Mouse (Mus musculus) heart, adult 2 months (tissue): ENCODE measurements at regions not wholly inside any gene's neighbourhood (a gene's known extent, or its start where the extent isn't known, plus 50 kb on each side); places are given as distances from the start of the nearest gene placed in this dataset.

Source experiments
- DNase-seq, 2 experiments: peaks; one replicate each; pipeline ENCODE4 v3.0.0; 2021
- H3K27ac ChIP-seq: fragments of 200-600 bp; 2 replicates; pipeline ENCODE4 v1.8.1; 2022
- H3K27me3 ChIP-seq: fragments of 200-500 bp; 2 replicates; pipeline ENCODE4 v1.6.1; 2012; ENCODE audit warnings: mild to moderate bottlenecking, low read length, inconsistent platforms, mixed read lengths; ENCODE audit not compliant: control insufficient read depth, insufficient read depth
- H3K36me3 ChIP-seq: fragments of 200-500 bp; 2 replicates; pipeline ENCODE4 v1.6.1; 2012; ENCODE audit warnings: low read length, inconsistent platforms; ENCODE audit not compliant: control insufficient read depth, insufficient read depth
- H3K4me1 ChIP-seq: fragments of 200-500 bp; 2 replicates; pipeline ENCODE4 v1.6.1; 2011; ENCODE audit warnings: low read length; ENCODE audit not compliant: control insufficient read depth, insufficient read depth
- H3K4me3 ChIP-seq: fragments of 200-600 bp; 2 replicates; pipeline ENCODE4 v1.8.1; 2022
- H3K79me2 ChIP-seq: fragments of 200-500 bp; replicated peaks from 2 replicates; pipeline ENCODE4 v1.6.1; 2012; ENCODE audit warnings: mild to moderate bottlenecking, inconsistent platforms, low read length, moderate library complexity, mixed read lengths; ENCODE audit not compliant: control insufficient read depth, insufficient read depth
- H3K9ac ChIP-seq: fragments of 200-500 bp; 2 replicates; pipeline ENCODE4 v1.6.1; 2012; ENCODE audit warnings: low read depth, mild to moderate bottlenecking, control low read depth, inconsistent platforms, low read length, mixed read lengths
- CTCF ChIP-seq: fragments of 200-600 bp; IDR thresholded peaks from 2 replicates; pipeline ENCODE4 v1.8.1; 2022; ENCODE audit warnings: antibody characterized with exemption, mild to moderate bottlenecking, moderate library complexity
- EP300 ChIP-seq: fragments of 200-500 bp; IDR thresholded peaks from 2 replicates; pipeline ENCODE4 v1.6.1; 2011; ENCODE audit warnings: low read depth, low read length, control low read depth; ENCODE audit not compliant: insufficient read depth
- POLR2A ChIP-seq: fragments of 200-500 bp; IDR thresholded peaks from 2 replicates; pipeline ENCODE4 v1.6.1; 2011; ENCODE audit warnings: mild to moderate bottlenecking, low read depth, low read length, control low read depth; ENCODE audit not compliant: insufficient read depth
- WGBS: fragments of 180-500 bp; shearing (Covaris S2); methylation state at CpG from one replicate; pipeline ENCODE4 v1.1.7; 2018; 5-methylcytosine and 5-hydroxymethylcytosine counted together
- intact Hi-C: fragments of 180-260 bp; cut with DNase I; formaldehyde crosslinking; loops from one replicate; pipeline ENCODE4 v1.15.1; 2025

DNA sequence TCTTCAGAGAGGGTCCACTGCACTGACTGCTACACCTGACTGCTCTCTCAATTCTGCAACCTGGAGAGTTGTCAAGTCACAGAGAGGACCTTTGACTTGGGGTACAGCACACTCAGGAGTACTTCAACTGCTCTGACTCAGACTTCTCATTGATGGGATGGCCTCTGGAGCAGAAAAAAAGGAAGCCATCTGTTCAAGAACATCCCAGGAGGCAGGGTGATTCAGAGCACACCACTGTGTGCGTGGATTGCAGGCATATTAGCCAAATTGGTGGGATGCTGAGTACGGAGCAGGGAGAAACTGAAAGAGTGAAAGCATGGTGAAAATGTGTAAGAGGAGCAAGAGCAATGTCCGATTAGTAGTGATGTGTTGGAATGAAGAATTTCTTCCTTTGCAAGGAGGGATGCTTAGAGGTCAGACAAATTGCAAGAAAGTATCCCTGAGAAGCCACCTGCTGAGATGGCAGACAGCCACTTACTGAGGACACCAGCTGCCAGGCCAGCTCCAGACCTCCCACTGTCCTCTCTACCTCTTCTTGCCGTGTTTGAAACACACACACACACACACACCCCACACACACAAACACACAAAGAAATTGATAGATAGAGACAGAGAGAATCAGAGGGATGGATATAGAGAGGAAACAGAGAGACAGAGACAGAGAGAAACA is 119.2 kb upstream of the Slco3a1 start:
- no peak for DNase-seq
- H3K4me1 ChIP-seq, result no peaks in the 10 kb centered on the region
- intact Hi-C loops, result no loop called here
- TF ChIP-seq EP300 (no peak), CTCF (no peak), POLR2A (no peak)
- H3K9ac ChIP-seq, result no peak overlapping the region
- H3K36me3 ChIP-seq, result no peaks in the 10 kb centered on the region
- H3K27me3 ChIP-seq, result no peaks in the 10 kb centered on the region; the same call in 1 of the 2 replicates
- no peak overlapping the region for H3K4me3 ChIP-seq
- H3K79me2 ChIP-seq, result no peaks in the 10 kb centered on the region
- WGBS, result 72% methylated on average over 4 of the region's 4 CpGs
- H3K27ac ChIP-seq, result no peak overlapping the region

DNA sequence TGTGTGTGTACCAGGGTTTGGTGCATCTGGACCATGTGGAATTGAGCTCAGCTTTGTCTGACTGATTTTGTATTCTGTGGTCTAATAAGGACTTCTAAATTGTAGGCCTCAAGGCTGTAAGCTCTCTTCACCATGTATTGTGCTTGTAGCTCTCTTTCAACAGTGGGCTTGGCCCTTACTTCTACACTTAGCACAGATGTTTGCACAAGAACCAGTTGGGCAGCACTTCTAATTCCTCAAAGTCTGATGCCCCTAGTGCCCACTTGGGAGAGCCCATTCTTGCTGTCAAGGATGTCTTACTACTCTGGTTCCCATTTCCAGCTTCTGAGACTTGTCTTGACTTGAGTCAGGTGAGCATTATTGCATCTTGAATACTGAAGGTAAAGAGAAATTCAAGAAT is 114.5 kb upstream of the Slco3a1 start:
- TF ChIP-seq EP300 (no peak), CTCF (no peak), POLR2A (no peak)
- Histone ChIP-seq H3K27me3 (no peaks in the 10 kb centered on the region; the same call in 1 of the 2 replicates), H3K36me3 (no peaks in the 10 kb centered on the region), H3K27ac (no peak overlapping the region), H3K9ac (no peak overlapping the region), H3K4me1 (no peaks in the 10 kb centered on the region), H3K4me3 (no peak overlapping the region), H3K79me2 (no peaks in the 10 kb centered on the region)
- intact Hi-C loops, result no loop called here
- DNase-seq, result no peak

DNA sequence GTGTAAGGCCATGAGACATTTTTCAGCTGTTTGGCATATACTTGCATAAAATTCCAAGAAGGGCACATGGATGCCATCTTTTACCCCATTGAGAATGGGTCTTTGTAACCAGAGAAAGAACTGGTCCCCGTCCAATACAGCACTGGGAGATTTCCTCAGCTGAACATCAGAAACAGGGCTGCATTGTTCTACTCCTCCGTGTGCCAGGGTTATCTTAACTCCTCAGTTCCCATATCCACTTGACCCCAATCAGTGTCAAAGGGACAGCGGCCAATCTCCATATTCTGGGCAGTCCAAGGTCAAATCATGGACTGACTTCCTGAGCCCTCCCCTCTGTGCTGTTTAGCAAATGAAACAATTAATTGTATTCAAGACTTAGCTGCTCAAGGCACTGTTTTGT is 112.5 kb upstream of the Slco3a1 start:
- Histone ChIP-seq H3K79me2 (no peaks in the 10 kb centered on the region), H3K4me3 (no peak overlapping the region), H3K4me1 (no peaks in the 10 kb centered on the region), H3K27ac (no peak overlapping the region), H3K36me3 (no peaks in the 10 kb centered on the region), H3K27me3 (no peaks in the 10 kb centered on the region), H3K9ac (no peak overlapping the region)
- intact Hi-C loops, result no loop called here
- no peak for TF ChIP-seq CTCF
- no peak for TF ChIP-seq EP300
- no peak for TF ChIP-seq POLR2A
- WGBS, result 22% methylated on average over 3 of the region's 3 CpGs
- DNase-seq, result no peak

DNA sequence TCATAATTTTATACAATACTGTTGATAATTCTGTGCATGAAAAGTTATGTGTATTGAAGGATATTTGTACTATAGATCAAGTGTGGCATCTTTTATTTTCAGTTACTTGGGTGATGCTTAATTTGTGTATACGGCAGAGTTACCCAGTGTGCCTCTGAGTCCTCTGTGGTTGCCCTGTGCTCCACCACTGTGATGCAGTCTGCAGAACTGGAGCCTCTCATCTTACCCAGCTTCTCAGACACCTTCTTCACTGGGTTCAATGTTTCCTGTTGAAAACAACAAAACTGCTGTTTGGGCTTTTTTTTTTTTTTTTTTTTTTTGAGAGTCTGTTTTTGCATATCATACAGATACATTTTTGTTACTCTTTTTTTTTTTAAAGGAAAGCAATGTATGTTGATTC is 109.2 kb upstream of the Slco3a1 start:
- H3K36me3 ChIP-seq, result no peaks in the 10 kb centered on the region
- H3K9ac ChIP-seq, result no peak overlapping the region
- intact Hi-C loops, result no loop called here
- no peaks in the 10 kb centered on the region for H3K79me2 ChIP-seq
- TF ChIP-seq CTCF (no peak), EP300 (no peak), POLR2A (no peak)
- no peaks in the 10 kb centered on the region for H3K27me3 ChIP-seq
- DNase-seq, result no peak
- no peak overlapping the region for H3K27ac ChIP-seq
- no peaks in the 10 kb centered on the region for H3K4me1 ChIP-seq
- H3K4me3 ChIP-seq, result no peak overlapping the region
- WGBS, result 100% methylated on average over 1 of the region's 1 CpGs

DNA sequence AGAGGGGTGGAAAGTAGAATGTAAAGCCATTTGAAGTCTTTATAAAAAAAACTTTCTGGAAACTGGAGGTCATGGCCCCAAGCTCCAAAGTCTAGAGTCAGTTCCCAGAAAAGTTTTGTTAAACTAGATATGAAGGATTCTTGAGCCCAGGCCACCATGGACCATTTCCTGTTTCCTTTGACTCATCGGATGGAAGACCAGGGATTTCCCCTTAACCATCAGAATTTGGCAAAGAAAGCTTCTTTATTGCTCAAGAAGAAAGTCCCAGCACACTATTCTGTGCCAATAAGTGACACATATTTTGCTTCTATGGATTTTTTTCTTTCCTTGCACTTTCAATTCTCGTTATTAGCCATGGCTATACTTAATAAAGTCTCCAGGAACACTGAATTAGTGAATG is 92.7 kb upstream of the Slco3a1 start:
- intact Hi-C loops, result no loop called here
- Histone ChIP-seq H3K4me3 (no peak overlapping the region), H3K4me1 (no peaks in the 10 kb centered on the region; the same call in none of the 2 replicates), H3K9ac (no peak overlapping the region), H3K27ac (no peak overlapping the region), H3K36me3 (no peaks in the 10 kb centered on the region), H3K79me2 (no peaks in the 10 kb centered on the region), H3K27me3 (no peaks in the 10 kb centered on the region)
- WGBS, result 21% methylated on average over 2 of the region's 2 CpGs
- TF ChIP-seq EP300 (no peak), POLR2A (no peak), CTCF (no peak)
- DNase-seq, result peak; percentile 23 to 48

DNA sequence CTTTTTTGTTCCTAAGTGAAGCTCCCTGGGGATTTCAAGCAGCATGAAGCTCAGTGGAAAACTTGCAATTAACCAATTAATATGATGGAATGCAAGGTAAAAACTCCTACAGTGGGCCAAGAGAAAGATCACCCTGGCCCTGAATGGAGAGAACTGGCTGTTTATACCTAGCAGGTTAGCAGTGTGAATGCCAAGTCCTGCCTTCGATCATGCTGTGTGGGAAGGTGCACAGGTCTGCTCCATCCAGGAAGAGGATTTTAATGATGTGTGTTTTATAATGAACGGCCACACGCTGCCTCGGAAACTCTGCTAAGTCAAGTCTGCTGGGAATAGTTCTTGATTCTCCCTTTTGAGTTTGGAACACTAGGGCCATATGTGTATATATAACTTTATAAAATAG is 85.6 kb upstream of the Slco3a1 start:
- Histone ChIP-seq H3K27ac (no peak overlapping the region), H3K27me3 (no peaks in the 10 kb centered on the region), H3K4me3 (no peak overlapping the region), H3K79me2 (no peaks in the 10 kb centered on the region), H3K4me1 (no peaks in the 10 kb centered on the region; the same call in 1 of the 2 replicates), H3K9ac (no peak overlapping the region), H3K36me3 (no peaks in the 10 kb centered on the region)
- DNase-seq, result no peak
- intact Hi-C loops, result no loop called here
- WGBS, result 84% methylated on average over 4 of the region's 4 CpGs
- TF ChIP-seq EP300, result no peak
- TF ChIP-seq POLR2A, result no peak
- no peak for TF ChIP-seq CTCF
